Mouse (Mus musculus) heart, postnatal 0 days (tissue): ENCODE measurements around the gene Lamtor2. TPM values are rescaled to one million over a fixed set of nuclear protein-coding genes. Genes with fewer than 3 reads are reported as not detected.

ENCODE experiments used
- ATAC-seq: fragments of 200-750 bp; cut with Nextera tagmentation; 2 replicates; pipeline ENCODE4 v1.8.0; 2017; ENCODE audit warnings: low read depth, moderate number of reproducible peaks, moderate library complexity; ENCODE audit not compliant: insufficient read depth
- DNase-seq: peaks from one replicate; pipeline ENCODE4 v3.0.0-alpha.2; 2016; ENCODE audit warnings: low spot score
- H3K27ac ChIP-seq: fragments of 300-500 bp; sonication (generic); 2 replicates; pipeline ENCODE4 v1.5.1; 2014; ENCODE audit warnings: low read depth, mild to moderate bottlenecking
- H3K27me3 ChIP-seq: fragments of 300-500 bp; sonication (generic); 2 replicates; pipeline ENCODE4 v1.6.1; 2014; ENCODE audit warnings: low read length, mixed read lengths; ENCODE audit not compliant: control insufficient read depth, insufficient read depth
- H3K36me3 ChIP-seq: fragments of 300-500 bp; sonication (generic); replicated peaks from 2 replicates; pipeline ENCODE4 v1.6.1; 2014; ENCODE audit warnings: low read length, mixed read lengths; ENCODE audit not compliant: control insufficient read depth, insufficient read depth
- H3K4me1 ChIP-seq: fragments of 300-500 bp; sonication (generic); 2 replicates; pipeline ENCODE4 v1.6.1; 2014; ENCODE audit warnings: antibody characterized with exemption; ENCODE audit not compliant: control insufficient read depth, insufficient read depth
- H3K4me2 ChIP-seq: fragments of 300-500 bp; sonication (generic); 2 replicates; pipeline ENCODE4 v1.6.1; 2014; ENCODE audit warnings: low read depth, mild to moderate bottlenecking, low read length, moderate library complexity
- H3K4me3 ChIP-seq: fragments of 300-500 bp; sonication (generic); 2 replicates; pipeline ENCODE4 v1.5.1; 2014; ENCODE audit warnings: low read depth, low read length
- H3K9ac ChIP-seq: fragments of 300-500 bp; sonication (generic); replicated peaks from 2 replicates; pipeline ENCODE4 v1.6.1; 2014; ENCODE audit warnings: low read depth, low read length, mixed read lengths
- H3K9me3 ChIP-seq: fragments of 300-500 bp; sonication (generic); replicated peaks from 2 replicates; pipeline ENCODE4 v1.6.1; 2016; ENCODE audit warnings: low read length; ENCODE audit not compliant: control insufficient read depth
- CTCF ChIP-seq: IDR thresholded peaks from 2 replicates; pipeline ENCODE4 v1.5.1; 2016; ENCODE audit warnings: antibody characterized with exemption, control low read depth, low read depth
- EP300 ChIP-seq: IDR thresholded peaks from 2 replicates; pipeline ENCODE4 v1.6.1; 2016; ENCODE audit warnings: antibody characterized with exemption, low read depth
- WGBS: fragments of 180-500 bp; shearing (Covaris S2); extraction: QIAGEN DNeasy Blood & Tissue Kit; methylation state at CpG from one replicate; pipeline ENCODE4 v1.1.7; 2014; 5-methylcytosine and 5-hydroxymethylcytosine counted together
- polyA plus RNA-seq: library from polyadenylated mRNA; unstranded; fragments of >200 nt; fragmentation: Nextera tagmentation; extraction: Ambion mirVana; gene quantifications from 2 replicates; pipeline ENCODE4 v1.2.1, GENCODE M21; 2015
- total RNA-seq: library from RNA; depleted of rRNA; stranded (reverse); fragments of >200 nt; gene quantifications from 2 replicates; pipeline ENCODE4 v1.2.3, GENCODE M21; 2014; ENCODE audit warnings: low replicate concordance

Gene Lamtor2
- total and polyA plus RNA-seq, 2 experiments from 2014 or later, result 3.6 to 131 TPM

GRCm38 (mm10) chr3:88559596-88559995 lies 6.7 kb upstream of the Lamtor2 start:
- Histone ChIP-seq H3K27me3 (no peaks in the 10 kb centered on the region), H3K4me3 (no peak overlapping the region), H3K36me3 (peaks cover 86% of the 10 kb centered on the region), H3K9ac (no peak overlapping the region), H3K27ac (no peak overlapping the region), H3K4me1 (peaks cover 5% of the 10 kb centered on the region), H3K4me2 (no peak overlapping the region), H3K9me3 (no peaks in the 10 kb centered on the region)
- TF ChIP-seq EP300 (no peak), CTCF (no peak)
- 95% methylated on average over 9 of the region's 9 CpGs for WGBS
- ATAC-seq (no peak), DNase-seq (no peak)

- Histone ChIP-seq H3K9me3 (no peaks in the 10 kb centered on the region), H3K27me3 (no peaks in the 10 kb centered on the region), H3K4me2 (no peak overlapping the region), H3K4me3 (no peak overlapping the region), H3K9ac (no peak overlapping the region), H3K36me3 (peaks cover 57% of the 10 kb centered on the region), H3K4me1 (peaks cover 15% of the 10 kb centered on the region), H3K27ac (no peak overlapping the region)
- DNase-seq, result no peak
- TF ChIP-seq EP300 (no peak), CTCF (no peak)
- no peak for ATAC-seq
- 92% methylated on average over 8 of the region's 8 CpGs for WGBS
Measured at GRCm38 (mm10) chr3:88556616-88557015, 3.7 kb upstream of the Lamtor2 start.

- no peak for ATAC-seq
- Histone ChIP-seq H3K4me1 (peaks cover 20% of the 10 kb centered on the region), H3K27ac (no peak overlapping the region), H3K9me3 (no peaks in the 10 kb centered on the region), H3K4me2 (no peak overlapping the region), H3K9ac (no peak overlapping the region), H3K4me3 (no peak overlapping the region), H3K27me3 (no peaks in the 10 kb centered on the region), H3K36me3 (peaks cover 51% of the 10 kb centered on the region)
- no peak for DNase-seq
- no peak for TF ChIP-seq EP300
- 98% methylated on average over 6 of the region's 6 CpGs for WGBS
Measured at GRCm38 (mm10) chr3:88555731-88556130, 2.9 kb upstream of the Lamtor2 start.

GRCm38 (mm10) chr3:88555069-88555605 lies 2.3 kb upstream of the Lamtor2 start:
- DNase-seq (no peak), ATAC-seq (no peak)
- Histone ChIP-seq H3K9ac (no peak overlapping the region), H3K4me2 (no peak overlapping the region), H3K4me3 (no peak overlapping the region), H3K27ac (no peak overlapping the region), H3K36me3 (peaks cover 45% of the 10 kb centered on the region), H3K27me3 (no peaks in the 10 kb centered on the region), H3K9me3 (no peaks in the 10 kb centered on the region), H3K4me1 (peaks cover 20% of the 10 kb centered on the region)
- TF ChIP-seq CTCF, result no peak
- TF ChIP-seq EP300, result no peak
- 86% methylated on average over 5 of the region's 5 CpGs for WGBS

- Histone ChIP-seq H3K4me2 (peak overlapping the region; percentile 79), H3K27ac (peak overlapping the region; percentile 96), H3K27me3 (no peaks in the 10 kb centered on the region), H3K4me1 (peaks cover 20% of the 10 kb centered on the region), H3K9ac (peak overlapping the region; percentile 82), H3K4me3 (peak overlapping the region; percentile 74), H3K9me3 (no peaks in the 10 kb centered on the region), H3K36me3 (peaks cover 34% of the 10 kb centered on the region)
- 0 out of 2 replicates have a peak, but pooled peaks have one; percentile 7 for TF ChIP-seq CTCF
- TF ChIP-seq EP300, result no peak
- ATAC-seq (peak; percentile 9), DNase-seq (peak; percentile 57)
- WGBS, result under 1% methylated on average over 33 of the region's 41 CpGs
Measured at GRCm38 (mm10) chr3:88553880-88554586, 1.2 kb upstream of the Lamtor2 start.
